Mouse (Mus musculus): Measurements from ENCODE around the gene Ugt2b38.
"Not testable (repeated sequence)": the region's sequence is repeated elsewhere in the genome, so short reads cannot be mapped to it uniquely, and the experiment has no call there.

Ugt2b38 gene

GRCm38 (mm10) chr5:87424041-87424440 is at the start of gene Ugt2b38:
TSS of gene Ugt2b38 (minus strand) at chr5:87424203.
- not testable (repeated sequence) for DNase-seq

GRCm38 (mm10) chr5:87458810-87459209 is 34.8 kb upstream of the Ugt2b38 start:
- DNase-seq, result no peak

- DNase-seq, result no peak
Observed at GRCm38 (mm10) chr5:87457701-87458100, 33.7 kb upstream of the Ugt2b38 start.

DNA sequence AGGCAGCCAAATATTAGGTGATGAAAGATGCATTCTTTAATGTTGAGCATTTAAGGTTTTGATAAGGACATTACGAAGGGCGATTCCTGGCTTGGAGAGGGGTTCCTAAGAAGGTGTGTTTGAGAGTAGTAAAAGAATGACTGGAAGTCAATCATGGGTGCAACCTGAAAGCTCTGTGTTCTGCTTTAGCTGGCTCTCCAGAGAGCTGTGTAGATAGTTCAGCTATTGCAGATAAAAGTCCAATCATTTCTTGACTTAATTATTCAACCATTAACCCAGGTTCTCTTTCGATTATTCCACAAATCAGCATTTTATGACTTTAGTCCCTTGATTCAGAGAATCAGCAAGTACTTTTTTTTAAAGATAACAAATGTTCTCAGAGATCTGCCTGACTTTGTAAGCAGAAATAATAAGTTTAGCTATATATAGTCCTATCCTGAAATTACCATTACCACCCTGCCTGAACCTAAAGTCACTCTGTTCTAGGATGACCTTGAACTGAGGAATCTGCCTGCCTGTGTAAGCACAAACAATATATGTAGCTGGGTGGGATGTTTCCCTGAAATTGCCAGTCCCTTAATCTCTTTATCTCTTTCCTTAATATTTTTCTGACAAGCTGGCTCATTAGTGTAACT is 32.3 kb upstream of the Ugt2b38 start:
- no peak for DNase-seq

GRCm38 (mm10) chr5:87455519-87455918 is 31.5 kb upstream of the Ugt2b38 start:
- DNase-seq, result no peak

- DNase-seq, result not testable (repeated sequence)
Observed at GRCm38 (mm10) chr5:87452514-87452913, 28.5 kb upstream of the Ugt2b38 start.

- DNase-seq, result no peak
Observed at GRCm38 (mm10) chr5:87436264-87436663, 12.3 kb upstream of the Ugt2b38 start.

GRCm38 (mm10) chr5:87425676-87426075 is 1.7 kb upstream of the Ugt2b38 start:
- no peak for DNase-seq

- no peak for DNase-seq
Observed at GRCm38 (mm10) chr5:87396968-87397367, 27.0 kb downstream of the Ugt2b38 start.

- DNase-seq, result no peak
Observed at GRCm38 (mm10) chr5:87390818-87391217, 33.2 kb downstream of the Ugt2b38 start.

DNA sequence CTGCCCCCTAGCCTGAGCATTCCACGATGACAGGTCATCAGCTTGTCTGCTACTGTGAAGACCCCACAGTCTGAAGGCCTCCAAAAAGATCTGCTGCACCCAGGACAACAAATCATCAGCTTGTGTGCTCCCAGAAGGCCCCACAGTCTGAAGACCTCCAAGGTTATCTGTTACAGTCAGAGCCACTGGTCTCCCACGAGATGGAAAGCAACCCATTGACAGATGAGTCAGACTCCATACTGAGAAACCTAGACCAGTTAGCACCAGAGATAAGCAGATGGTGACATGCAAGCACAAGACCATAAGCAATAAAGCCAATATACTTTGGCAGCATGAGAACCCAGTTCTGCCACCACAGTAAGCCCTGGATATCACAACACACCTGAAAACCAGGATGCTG is 43.8 kb downstream of the Ugt2b38 start:
- no peak for DNase-seq

GRCm38 (mm10) chr5:87379825-87380224 is 44.2 kb downstream of the Ugt2b38 start:
- DNase-seq, result no peak

DNA sequence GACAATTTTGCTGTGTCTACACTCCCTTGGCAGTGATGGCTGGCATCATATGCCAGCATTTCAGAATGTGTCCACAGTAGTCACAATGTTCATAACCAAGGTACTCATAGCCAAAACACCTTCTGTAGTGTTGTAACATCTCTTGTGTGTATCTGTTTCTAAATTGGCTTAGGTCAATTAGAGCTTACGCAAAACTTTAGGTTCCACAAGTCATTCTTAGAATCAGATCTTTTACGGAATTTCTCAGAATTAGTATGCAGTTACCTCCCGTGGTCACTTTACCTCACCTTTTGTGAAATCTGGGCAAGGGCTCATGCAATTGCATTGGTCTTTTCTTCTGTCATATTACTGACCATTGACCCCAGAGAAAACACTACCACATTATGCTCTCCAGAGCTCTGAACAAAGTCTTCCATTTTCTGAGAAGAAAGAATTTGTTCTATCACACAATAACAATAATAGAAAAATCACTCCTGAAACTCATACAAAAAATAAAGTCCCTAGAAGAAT is 48.1 kb downstream of the Ugt2b38 start:
- no peak for DNase-seq

- DNase-seq, result no peak
Observed at GRCm38 (mm10) chr5:87373502-87373863, 50.5 kb downstream of the Ugt2b38 start.

- not testable (repeated sequence) for DNase-seq
Observed at GRCm38 (mm10) chr5:87372788-87373501, 51.1 kb downstream of the Ugt2b38 start.

Measured in thymus, postnatal 36 days (tissue).